In the genomic region with DNA sequence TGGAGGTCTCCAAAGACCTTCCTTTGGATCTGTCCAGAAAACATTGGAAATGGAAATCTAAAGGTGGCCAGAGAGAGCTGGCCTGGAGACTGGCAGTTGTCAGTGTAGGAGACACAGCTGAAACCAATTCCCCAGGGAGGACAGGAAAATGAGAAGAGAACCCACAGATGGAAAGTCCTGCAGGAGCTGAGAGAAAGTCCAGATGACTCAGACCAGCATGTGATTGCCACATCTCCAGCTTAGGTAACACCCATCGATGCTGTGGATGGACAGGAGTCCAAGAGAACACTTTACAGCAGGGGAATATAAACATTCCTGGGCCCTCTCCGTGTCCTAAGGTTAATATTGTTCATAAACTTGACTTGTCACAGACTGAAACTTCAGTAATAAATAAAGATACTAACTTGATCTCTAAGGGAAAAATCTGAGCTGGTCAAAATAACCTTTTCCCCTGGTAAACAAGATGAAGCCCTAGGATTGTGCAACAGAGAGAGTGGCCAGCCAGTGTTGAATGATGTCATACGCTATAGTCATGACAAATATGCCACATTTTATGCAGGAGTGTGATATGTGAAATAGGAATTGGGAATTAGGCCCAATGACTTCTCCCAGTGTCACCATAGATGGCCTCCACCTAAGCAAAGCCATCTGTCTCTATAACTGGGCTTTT, we compare ENCODE assay signal across 12 mouse cellular contexts.
DNase-seq lines count a peak whose midpoint lies in the region; ATAC-seq and TF ChIP-seq lines count a peak whose summit lies in the region.
"Had no signal": no experiment of that assay in that cellular context is flagged by ENCODE, and none has a peak within 500 bp of the region (broad histone marks: within the 10 kb centered on the region; RNA-seq: fewer than 3 reads in every experiment).

No protein-coding gene starts in this region.

- 52% methylated on average over 3 of the region's 3 CpGs for WGBS in liver, embryonic 12.5 days (ENCODE audit: insufficient replicate concordance)
- 46% methylated on average over 3 of the region's 3 CpGs for WGBS in intestine, embryonic 15.5 days
- 51% methylated on average over 3 of the region's 3 CpGs for WGBS in stomach, postnatal 0 days
- WGBS in hindbrain, embryonic 14.5 days, result 90% methylated on average over 3 of the region's 3 CpGs
- 92% methylated on average over 3 of the region's 3 CpGs for WGBS in cerebellum, adult 2 months

- H3K4me2 ChIP-seq in liver, embryonic 12.5 days, result no peak overlapping the region
- no peak overlapping the region for H3K4me2 ChIP-seq in intestine, embryonic 15.5 days (replicated peaks)
- H3K4me2 ChIP-seq in stomach, postnatal 0 days (replicated peaks; ENCODE audit: low read depth), result no peak overlapping the region
- H3K4me2 ChIP-seq in hindbrain, embryonic 14.5 days (replicated peaks), result no peak overlapping the region

- 0 out of 2 replicates have a peak, but pooled peaks have one; percentile 36 for ATAC-seq in liver, embryonic 12.5 days
- ATAC-seq in intestine, embryonic 15.5 days, result peak; percentile 54
- ATAC-seq in stomach, postnatal 0 days (ENCODE audit: low FRiP score, low TSS enrichment), result peak; percentile 64; the same call in 1 of the 2 replicates
- no peak for ATAC-seq in hindbrain, embryonic 14.5 days (ENCODE audit: low FRiP score)

- no peak for TF ChIP-seq POLR2A in cerebellum, adult 2 months (IDR thresholded peaks at IDR 0.05; ENCODE audit: borderline replicate concordance, insufficient read depth, low read length)

- no peak overlapping the region for H3K9ac ChIP-seq in liver, embryonic 12.5 days
- H3K9ac ChIP-seq in intestine, embryonic 15.5 days, result no peak overlapping the region
- no peak overlapping the region for H3K9ac ChIP-seq in stomach, postnatal 0 days (ENCODE audit: low read length)
- no peak overlapping the region for H3K9ac ChIP-seq in hindbrain, embryonic 14.5 days

- no peaks in the 10 kb centered on the region for H3K36me3 ChIP-seq in liver, embryonic 12.5 days
- H3K36me3 ChIP-seq in intestine, embryonic 15.5 days, result no peaks in the 10 kb centered on the region
- H3K36me3 ChIP-seq in stomach, postnatal 0 days (ENCODE audit: control insufficient read depth, insufficient read depth, low read length), result no peaks in the 10 kb centered on the region
- no peaks in the 10 kb centered on the region for H3K36me3 ChIP-seq in hindbrain, embryonic 14.5 days (replicated peaks; ENCODE audit: control insufficient read depth, insufficient read depth)
- H3K36me3 ChIP-seq: hindbrain, embryonic 10.5 days had no signal

- H3K27me3 ChIP-seq in liver, embryonic 12.5 days (replicated peaks), result no peaks in the 10 kb centered on the region
- H3K27me3 ChIP-seq in intestine, embryonic 15.5 days (replicated peaks), result no peaks in the 10 kb centered on the region
- H3K27me3 ChIP-seq in stomach, postnatal 0 days (ENCODE audit: control insufficient read depth, insufficient read depth, low read length), result no peaks in the 10 kb centered on the region
- H3K27me3 ChIP-seq in hindbrain, embryonic 14.5 days (ENCODE audit: control insufficient read depth, insufficient read depth, low read length), result no peaks in the 10 kb centered on the region
- H3K27me3 ChIP-seq in cerebellum, adult 2 months (ENCODE audit: control insufficient read depth, insufficient read depth, low read length), result no peaks in the 10 kb centered on the region

- no peak overlapping the region for H3K27ac ChIP-seq in liver, embryonic 12.5 days
- H3K27ac ChIP-seq in intestine, embryonic 15.5 days, result no peak overlapping the region
- H3K27ac ChIP-seq in stomach, postnatal 0 days (replicated peaks), result no peak overlapping the region
- no peak overlapping the region for H3K27ac ChIP-seq in hindbrain, embryonic 14.5 days
- no peak overlapping the region for H3K27ac ChIP-seq in cerebellum, adult 2 months (ENCODE audit: insufficient read depth, low read length)
- H3K27ac ChIP-seq: hindbrain, embryonic 10.5 days; layer of hippocampus, adult 2 months had no signal

- H3K4me1 ChIP-seq in liver, embryonic 12.5 days, result no peaks in the 10 kb centered on the region
- H3K4me1 ChIP-seq in intestine, embryonic 15.5 days (replicated peaks), result peaks cover 6% of the 10 kb centered on the region; the same call in 1 of the 2 replicates
- H3K4me1 ChIP-seq in stomach, postnatal 0 days (replicated peaks; ENCODE audit: control insufficient read depth, insufficient read depth), result no peaks in the 10 kb centered on the region; the same call in 1 of the 2 replicates
- peaks cover 12% of the 10 kb centered on the region; the same call in 1 of the 2 replicates for H3K4me1 ChIP-seq in hindbrain, embryonic 14.5 days (replicated peaks; ENCODE audit: control insufficient read depth, insufficient read depth, low read length)
- H3K4me1 ChIP-seq in cerebellum, adult 2 months (ENCODE audit: control insufficient read depth, insufficient read depth, low read length), result no peaks in the 10 kb centered on the region

- TF ChIP-seq CTCF in stomach, postnatal 0 days (IDR thresholded peaks at IDR 0.05; ENCODE audit: low read depth), result no peak
- no peak for TF ChIP-seq CTCF in cerebellum, adult 2 months (IDR thresholded peaks at IDR 0.05; ENCODE audit: borderline replicate concordance, insufficient read depth, low read depth, low read length)

- no peak for TF ChIP-seq EP300 in stomach, postnatal 0 days (optimal IDR thresholded peaks at IDR 0.05)

- H3K9me3 ChIP-seq in liver, embryonic 12.5 days (replicated peaks), result no peaks in the 10 kb centered on the region
- no peaks in the 10 kb centered on the region for H3K9me3 ChIP-seq in intestine, embryonic 15.5 days
- H3K9me3 ChIP-seq in stomach, postnatal 0 days (ENCODE audit: control insufficient read depth, low read length), result no peaks in the 10 kb centered on the region
- H3K9me3 ChIP-seq in hindbrain, embryonic 14.5 days (ENCODE audit: control insufficient read depth, low read length), result no peaks in the 10 kb centered on the region
- H3K9me3 ChIP-seq: hindbrain, embryonic 10.5 days had no signal

- DNase-seq in adrenal gland, adult 2 months, result peak; percentile 64
- no peak for DNase-seq in adrenal gland, postnatal 25 days
- DNase-seq in liver, result no peak
- peak; percentile 14 for DNase-seq in stomach, postnatal 0 days (ENCODE audit: low spot score)
- DNase-seq in hindbrain, embryonic 14.5 days (ENCODE audit: low spot score), result no peak
- DNase-seq in cerebellum, adult 2 months, result no peak
- DNase-seq: cerebellum, adult 18-20 months; kidney, adult 2 months had no signal

- no peak overlapping the region for H3K4me3 ChIP-seq in liver, embryonic 12.5 days
- H3K4me3 ChIP-seq in intestine, embryonic 15.5 days (replicated peaks), result no peak overlapping the region
- H3K4me3 ChIP-seq in stomach, postnatal 0 days (ENCODE audit: low read depth, low read length), result no peak overlapping the region
- H3K4me3 ChIP-seq in hindbrain, embryonic 14.5 days (replicated peaks; ENCODE audit: low read length), result no peak overlapping the region
- H3K4me3 ChIP-seq in cerebellum, adult 2 months (replicated peaks; ENCODE audit: insufficient read depth, low read depth, low read length), result no peak overlapping the region
- H3K4me3 ChIP-seq: hindbrain, embryonic 10.5 days; layer of hippocampus, adult 2 months had no signal

Comparison
In these comparisons a context has a peak if more than half of its experiments do, and no peak if none do; other contexts are left out.
1. DNase-seq: peak in adrenal gland, adult 2 months (single experiment) and stomach, postnatal 0 days (single experiment); none in adrenal gland, postnatal 25 days (single experiment), liver (single experiment), hindbrain, embryonic 14.5 days (single experiment) and cerebellum, adult 2 months (0 of 2).